Mouse (Mus musculus) ovary, adult 18-20 months (tissue): ENCODE results near the gene Bmp2k.

Experiments
- DNase-seq: peaks from one replicate; pipeline ENCODE4 v3.0.0; 2022; ENCODE audit warnings: low spot score, mixed read lengths

Bmp2k gene

GRCm38 (mm10) chr5:96997310-96997801 lies at the start of gene Bmp2k:
Gene Bmp2k, plus strand, starts transcription at chr5:96997689.
- peak; percentile 94 for DNase-seq

- DNase-seq, result no peak
Measured at GRCm38 (mm10) chr5:96948856-96949527, 48.5 kb upstream of the Bmp2k start.

GRCm38 (mm10) chr5:96949839-96950666 lies 47.4 kb upstream of the Bmp2k start:
- no peak for DNase-seq

- DNase-seq, result no peak
Measured at GRCm38 (mm10) chr5:96950667-96951492, 46.6 kb upstream of the Bmp2k start.

GRCm38 (mm10) chr5:96951493-96952105 lies 45.9 kb upstream of the Bmp2k start:
- DNase-seq, result no peak

- no peak for DNase-seq
Measured at GRCm38 (mm10) chr5:96954040-96954439, 43.4 kb upstream of the Bmp2k start.

GRCm38 (mm10) chr5:96954466-96955027 lies 42.9 kb upstream of the Bmp2k start:
- DNase-seq, result no peak

GRCm38 (mm10) chr5:96956926-96957325 lies 40.6 kb upstream of the Bmp2k start:
- no peak for DNase-seq

GRCm38 (mm10) chr5:96961122-96961521 lies 36.4 kb upstream of the Bmp2k start:
- no peak for DNase-seq

GRCm38 (mm10) chr5:96961852-96962251 lies 35.6 kb upstream of the Bmp2k start:
- DNase-seq, result no peak

- DNase-seq, result no peak
Measured at GRCm38 (mm10) chr5:96962252-96962933, 35.1 kb upstream of the Bmp2k start.

- no peak for DNase-seq
Measured at GRCm38 (mm10) chr5:96962934-96963301, 34.6 kb upstream of the Bmp2k start.

GRCm38 (mm10) chr5:96964062-96965028 lies 33.1 kb upstream of the Bmp2k start:
- DNase-seq, result no peak

- no peak for DNase-seq
Measured at GRCm38 (mm10) chr5:96965029-96965403, 32.5 kb upstream of the Bmp2k start.

GRCm38 (mm10) chr5:96965503-96965902 lies 32.0 kb upstream of the Bmp2k start:
- DNase-seq, result no peak

- DNase-seq, result no peak
Measured at GRCm38 (mm10) chr5:96968628-96969027, 28.9 kb upstream of the Bmp2k start.

- DNase-seq, result no peak
Measured at GRCm38 (mm10) chr5:96969032-96969431, 28.5 kb upstream of the Bmp2k start.

- DNase-seq, result no peak
Measured at GRCm38 (mm10) chr5:96969705-96970471, 27.6 kb upstream of the Bmp2k start.

GRCm38 (mm10) chr5:96970472-96970848 lies 27.0 kb upstream of the Bmp2k start:
- no peak for DNase-seq
